Mouse (Mus musculus) retina, adult 2 months (tissue): ENCODE measurements around the gene Bcl7a.

Source experiments
- DNase-seq: peaks from one replicate; pipeline ENCODE4 v3.0.0-alpha.2; 2012; ENCODE audit warnings: low read depth, low spot score

The Bcl7a gene

DNA sequence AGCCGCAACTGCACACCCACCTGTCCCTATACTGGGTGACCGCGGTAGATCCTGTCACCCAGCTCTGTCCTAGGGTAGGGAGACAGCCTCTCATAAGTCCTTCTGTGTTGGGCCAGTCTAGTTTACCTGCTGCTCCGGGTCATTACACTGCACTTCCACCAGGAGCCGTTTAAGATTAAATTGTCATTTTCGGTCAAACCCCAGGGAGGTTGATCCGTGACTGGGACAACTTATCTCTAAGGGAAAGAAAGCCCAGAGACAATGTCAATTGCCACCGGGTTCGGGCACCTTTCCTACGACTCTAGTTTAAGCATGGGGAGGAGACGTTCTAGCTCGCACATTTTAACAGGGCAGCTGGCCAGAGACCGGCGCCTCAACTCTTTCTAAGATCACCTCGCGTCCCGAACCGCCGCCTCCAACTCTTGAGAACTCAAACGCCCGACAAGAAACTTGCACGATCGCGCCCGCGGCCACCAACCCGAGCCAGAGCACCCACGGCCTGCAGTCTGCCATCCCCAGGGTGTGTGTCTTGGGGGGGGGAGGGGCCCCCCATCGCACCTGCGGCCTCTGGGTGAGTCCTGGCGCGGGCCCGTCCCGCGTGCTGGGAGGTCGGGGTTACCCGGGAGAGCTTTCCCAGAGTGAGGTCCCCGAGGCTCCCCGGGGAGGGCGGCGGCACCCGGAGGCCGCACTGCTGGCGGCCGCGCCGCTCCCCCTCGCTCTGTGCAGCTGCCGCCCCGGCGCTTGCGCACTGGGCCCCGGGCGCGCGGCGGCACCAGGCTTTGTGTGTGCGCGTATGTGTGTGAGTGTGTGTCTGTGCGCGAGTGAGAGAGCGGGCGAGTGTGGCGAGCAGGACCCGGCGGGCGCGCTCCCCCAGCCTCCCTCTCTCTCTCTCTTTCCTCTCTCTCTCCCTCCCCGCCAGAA is at the start of gene Bcl7a:
Bcl7a (plus strand) TSS at position 128 of the 921 bp plus-strand sequence.
- peak; percentile 92 for DNase-seq

DNA sequence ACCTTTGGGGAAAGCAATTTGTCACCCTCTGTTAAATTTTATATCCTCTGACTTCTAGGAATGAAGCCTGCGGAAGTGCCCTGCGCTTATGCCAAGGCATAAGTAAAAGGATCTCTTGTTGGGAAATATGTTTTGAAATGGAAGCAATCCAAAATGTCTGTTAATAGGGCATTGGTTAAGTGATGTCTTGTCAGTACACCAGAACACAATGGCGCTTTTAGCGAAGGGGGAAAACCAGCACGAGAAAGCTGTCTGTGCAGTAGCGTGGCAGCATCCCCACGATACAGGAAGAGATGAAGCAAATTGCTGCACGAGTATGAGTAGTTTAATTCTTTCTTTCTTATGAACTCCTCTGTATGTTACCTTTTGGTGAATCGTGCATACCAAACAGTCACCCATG is 49.0 kb upstream of the Bcl7a start:
- no peak for DNase-seq

DNA sequence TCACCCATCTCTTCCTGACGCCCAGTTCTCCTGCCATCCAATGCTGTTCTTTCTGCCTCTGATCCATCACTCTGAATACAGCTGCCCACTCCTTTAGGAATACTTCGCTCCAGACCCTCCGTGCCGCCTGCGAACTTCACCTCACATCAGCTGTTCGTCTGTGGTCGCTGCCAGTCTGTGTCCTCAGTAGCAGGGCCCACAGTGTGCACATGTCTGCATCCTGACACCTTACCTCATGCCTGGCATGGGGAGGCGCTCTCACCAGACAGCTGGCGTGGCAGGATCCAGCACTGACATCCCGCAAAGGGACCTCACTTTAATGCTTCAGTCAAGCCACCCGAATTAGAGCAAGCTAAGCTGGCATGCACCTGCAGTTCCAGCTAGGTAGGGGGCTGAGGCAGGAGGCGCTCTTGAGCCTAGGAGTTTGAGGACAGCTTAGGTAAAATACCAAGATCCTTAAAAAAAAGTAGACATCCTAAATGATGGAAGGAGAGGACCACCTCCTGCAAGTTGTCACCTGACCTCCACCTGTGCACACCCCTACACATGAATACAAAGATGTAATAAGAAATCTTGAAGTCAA is 47.3 kb upstream of the Bcl7a start:
- DNase-seq = no peak

DNA sequence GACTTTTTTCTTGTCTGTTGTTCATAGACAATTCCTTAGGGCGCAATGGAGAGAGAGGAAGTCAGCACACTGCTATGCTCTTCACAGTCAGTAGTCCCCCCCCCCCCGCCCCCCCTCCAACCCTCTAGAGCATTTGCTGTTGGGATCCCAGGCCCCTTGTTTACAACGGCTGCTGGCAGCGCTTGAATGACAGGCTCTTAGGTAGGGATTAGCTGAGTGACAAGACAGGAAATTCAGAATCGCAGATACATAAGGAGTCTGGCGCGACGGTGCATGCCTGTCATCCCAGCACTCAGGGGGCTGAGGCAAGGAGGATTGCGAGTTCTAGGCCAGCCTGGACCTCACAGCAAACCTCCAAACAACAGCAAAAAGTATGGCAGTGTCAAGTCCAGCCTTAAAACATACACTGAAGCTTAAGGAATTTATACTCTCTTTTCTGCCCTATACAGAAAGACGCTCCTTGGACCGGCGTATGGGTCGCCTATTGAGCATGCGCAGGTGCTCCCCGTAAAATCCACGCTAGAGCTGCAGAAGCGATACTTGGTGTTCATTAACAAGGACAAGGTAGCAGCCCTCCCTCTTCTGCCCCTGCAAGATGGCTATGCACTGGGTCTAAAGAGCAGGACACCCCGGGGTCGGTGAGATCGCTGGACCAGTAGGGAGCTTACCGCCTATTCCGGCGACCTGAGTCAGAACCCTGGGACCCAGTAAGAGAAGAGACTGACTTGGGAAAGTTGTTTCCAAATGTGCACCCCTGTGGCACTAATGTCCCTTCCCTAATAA is 46.5 kb upstream of the Bcl7a start:
- no peak for DNase-seq

- no peak for DNase-seq
Measured at GRCm38 (mm10) chr5:123297830-123298229, 45.8 kb upstream of the Bcl7a start.

GRCm38 (mm10) chr5:123298526-123298925 is 45.1 kb upstream of the Bcl7a start:
- DNase-seq = no peak

GRCm38 (mm10) chr5:123300496-123301034 is 43.1 kb upstream of the Bcl7a start:
- DNase-seq = no peak

DNA sequence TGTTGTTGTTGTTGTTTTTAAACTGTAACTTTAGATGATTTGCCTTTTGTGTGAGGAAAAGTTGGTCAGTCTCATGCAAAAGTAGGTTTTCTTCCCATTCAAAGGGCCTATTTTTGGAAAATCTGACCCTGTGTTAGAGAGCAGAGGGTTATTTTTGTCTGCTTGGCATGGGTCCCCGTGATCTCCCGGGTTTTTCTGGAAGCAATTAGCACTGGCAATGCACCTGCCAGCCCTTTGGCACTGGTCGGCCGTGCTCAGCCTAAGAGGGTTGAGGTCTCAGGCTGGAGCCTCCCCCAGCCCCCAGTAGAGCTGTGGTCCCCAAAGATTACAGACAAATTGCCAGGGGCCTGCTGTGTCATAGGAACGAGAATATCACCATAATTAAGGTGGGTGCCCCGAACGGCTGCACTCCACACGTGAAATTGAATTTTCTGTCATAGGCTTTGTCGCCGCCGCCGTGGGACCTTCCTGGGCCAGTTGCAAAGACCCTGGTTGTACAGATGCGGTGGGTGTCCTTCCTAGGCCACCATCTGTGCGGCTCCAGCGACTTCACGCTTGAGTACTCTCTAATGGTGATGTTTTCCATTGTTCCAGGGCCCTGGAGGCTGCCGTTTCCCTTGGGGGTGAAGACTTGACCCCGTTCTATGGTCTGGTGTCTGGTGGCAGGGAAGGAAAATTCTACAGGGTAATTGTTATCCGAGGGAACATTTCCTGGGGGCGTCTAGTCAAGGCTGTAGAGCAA is 41.7 kb upstream of the Bcl7a start:
- DNase-seq = no peak

GRCm38 (mm10) chr5:123307630-123308282 is 35.9 kb upstream of the Bcl7a start:
- DNase-seq = no peak

DNA sequence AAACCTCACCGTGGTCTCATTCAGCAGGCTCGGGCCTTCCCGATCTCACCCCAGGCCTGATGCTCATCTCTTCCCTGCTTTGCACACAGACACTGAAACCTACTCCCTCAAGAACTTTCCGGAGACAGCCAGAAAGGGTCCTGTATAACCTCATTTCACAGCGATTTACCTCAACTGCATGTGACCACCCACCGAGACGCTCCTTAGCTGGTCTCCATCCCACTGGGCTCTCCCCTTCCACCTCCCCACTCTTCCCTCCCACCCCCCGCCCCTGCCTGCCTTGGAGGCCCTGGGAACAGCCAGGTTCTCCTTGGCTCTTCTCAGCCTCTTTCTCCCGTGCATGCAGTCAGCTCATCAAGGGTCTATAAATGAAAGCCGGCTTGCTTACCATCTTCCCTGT is 33.8 kb upstream of the Bcl7a start:
- no peak for DNase-seq

DNA sequence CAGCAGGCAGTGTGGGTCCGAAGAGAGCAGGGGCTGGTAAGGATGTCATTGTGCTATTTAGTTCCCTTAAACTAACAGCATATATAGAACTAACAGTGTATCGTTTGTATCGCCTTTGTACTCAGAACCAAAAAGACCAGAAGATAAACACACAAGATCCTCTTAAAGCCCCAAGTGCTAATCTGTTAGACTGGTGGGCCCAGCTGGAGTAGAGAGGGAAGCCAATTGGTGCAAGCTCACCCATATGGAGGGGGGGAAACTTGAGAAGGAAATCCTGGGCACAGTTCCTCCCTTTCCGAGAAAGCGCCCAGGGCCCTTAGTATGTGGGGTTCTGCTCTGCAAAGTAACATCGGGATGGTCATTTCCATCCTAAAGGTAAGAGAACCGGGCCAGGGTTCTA is 33.4 kb upstream of the Bcl7a start:
- peak; percentile 32 for DNase-seq

GRCm38 (mm10) chr5:123313058-123313630 is 30.5 kb upstream of the Bcl7a start:
- DNase-seq = no peak

DNA sequence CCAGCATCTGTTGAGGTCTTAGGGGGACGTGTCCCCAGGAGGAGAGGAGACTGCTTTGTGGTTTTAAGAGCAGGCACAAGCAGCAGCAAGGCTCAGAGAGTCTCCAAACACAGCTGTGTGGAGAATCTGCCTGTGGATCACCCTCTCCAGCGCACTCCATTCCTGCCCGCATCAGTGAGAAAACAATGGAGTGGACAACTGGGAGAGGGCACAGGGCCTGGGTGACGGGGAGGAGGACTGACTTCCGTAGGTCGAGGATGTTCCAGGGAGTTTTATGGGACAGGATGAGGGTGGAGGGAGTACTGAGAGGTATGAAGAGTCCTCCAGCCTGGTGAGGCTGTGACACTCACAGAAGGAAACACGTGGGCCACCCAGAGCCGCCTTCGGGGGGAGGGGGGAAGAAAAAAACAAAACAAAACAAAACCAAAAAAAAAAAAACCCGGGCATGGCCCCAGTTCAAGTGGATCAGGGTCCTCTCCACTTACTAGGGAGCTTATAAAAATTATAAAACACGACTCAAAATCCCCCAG is 29.7 kb upstream of the Bcl7a start:
- no peak for DNase-seq

- no peak for DNase-seq
Measured at GRCm38 (mm10) chr5:123315219-123315866, 28.3 kb upstream of the Bcl7a start.

- no peak for DNase-seq
Measured at GRCm38 (mm10) chr5:123317992-123318391, 25.6 kb upstream of the Bcl7a start.

DNA sequence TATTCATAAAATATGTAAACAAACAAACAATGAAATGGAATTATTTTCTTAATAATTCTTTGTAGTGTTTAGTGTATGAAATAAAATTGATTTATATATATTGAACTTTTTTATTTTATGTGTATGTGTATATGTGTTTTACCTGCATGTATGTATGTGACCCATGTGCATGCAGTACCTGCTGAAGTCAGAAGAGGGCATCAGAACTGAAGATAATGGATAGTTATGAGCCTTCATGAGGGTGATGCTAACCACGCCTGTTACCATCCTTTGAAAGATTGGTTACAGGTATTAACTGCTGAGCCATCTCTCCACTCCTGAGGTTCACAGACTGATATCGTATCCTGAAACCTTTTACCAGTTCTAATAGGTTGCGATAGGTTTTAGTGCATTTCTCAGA is 23.5 kb upstream of the Bcl7a start:
- no peak for DNase-seq

GRCm38 (mm10) chr5:123324242-123324641 is 19.4 kb upstream of the Bcl7a start:
- DNase-seq = no peak

- no peak for DNase-seq
Measured at GRCm38 (mm10) chr5:123326006-123326750, 17.5 kb upstream of the Bcl7a start.

GRCm38 (mm10) chr5:123326751-123327148 is 16.9 kb upstream of the Bcl7a start:
- DNase-seq = no peak
